Mouse (Mus musculus): ENCODE data around the gene Dnah6. TPM values are rescaled to one million over a fixed set of nuclear protein-coding genes. Genes with fewer than 3 reads are reported as not detected.

Dnah6 gene
- polyA plus RNA-seq (2015; fragmentation: Nextera tagmentation; extraction: Ambion mirVana), result 0.03 and 0.08 TPM in 2 replicates

DNA sequence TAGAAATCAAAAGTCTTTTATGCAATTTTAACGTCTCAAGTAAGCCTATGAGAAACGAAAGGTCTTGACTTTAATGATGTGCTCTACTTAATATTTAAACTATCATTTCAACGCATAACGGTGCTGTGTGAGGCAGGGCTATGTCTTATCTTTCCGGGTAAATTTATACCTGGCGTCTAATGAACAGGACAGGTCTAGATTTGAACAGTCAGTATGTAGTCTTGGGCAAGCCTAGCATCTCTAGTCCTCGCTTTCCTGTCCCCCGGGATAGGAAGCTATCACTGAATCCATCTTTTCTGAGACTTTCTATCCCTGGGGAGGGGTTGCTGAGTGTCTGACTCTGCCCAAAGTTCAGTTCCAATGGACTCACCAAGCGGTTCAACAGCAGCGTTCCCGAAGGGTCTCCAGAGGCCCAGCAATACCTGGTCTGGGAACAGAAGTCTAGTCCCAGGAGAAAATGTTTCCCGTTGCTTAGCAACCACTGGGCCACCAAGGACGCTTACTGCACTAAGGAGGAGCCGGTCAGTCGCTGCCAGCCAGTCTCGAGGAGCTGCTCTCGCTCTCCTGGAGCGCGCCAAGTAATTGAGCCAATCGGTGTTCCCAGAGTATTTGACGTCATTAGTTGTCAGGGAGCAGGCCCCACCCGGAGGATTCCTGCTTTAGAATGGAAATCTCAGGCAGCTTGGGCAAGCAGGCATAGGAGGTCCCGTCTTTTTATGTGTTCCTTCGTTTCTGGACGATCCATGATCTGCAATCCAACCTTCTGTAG lies at the start of gene Dnah6:
TSS of gene Dnah6 (minus strand) at position 463 of the 769 bp plus-strand sequence.
- Histone ChIP-seq H3K9me3 (no peaks in the 10 kb centered on the region), H3K36me3 (no peaks in the 10 kb centered on the region), H3K27ac (peak within 1 kb of the TSS; percentile 76), H3K4me3 (replicated peaks) (peak within 1 kb of the TSS; percentile 33), H3K9ac (peak within 1 kb of the TSS; percentile 23; the same call in 1 of the 2 replicates), H3K4me2 (replicated peaks) (peak within 1 kb of the TSS; percentile 70), H3K27me3 (replicated peaks) (no peaks in the 10 kb centered on the region), H3K4me1 (replicated peaks) (0 out of 2 replicates have a peak, but pooled peaks cover 3% of the 10 kb centered on the region)
- peak; percentile 99 for ATAC-seq
- WGBS, result 32% methylated on average over 25 of the region's 25 CpGs

GRCm38 (mm10) chr6:73269374-73269773 lies 47.9 kb upstream of the Dnah6 start:
- no peak overlapping the region for H3K9ac ChIP-seq
- 93% methylated on average over 3 of the region's 3 CpGs for WGBS
- H3K4me3 ChIP-seq (replicated peaks), result no peak overlapping the region
- H3K9me3 ChIP-seq, result no peaks in the 10 kb centered on the region
- no peak overlapping the region for H3K4me2 ChIP-seq (replicated peaks)
- no peaks in the 10 kb centered on the region for H3K27me3 ChIP-seq (replicated peaks)
- peaks cover 46% of the 10 kb centered on the region for H3K36me3 ChIP-seq
- no peaks in the 10 kb centered on the region for H3K4me1 ChIP-seq (replicated peaks)
- no peak for ATAC-seq
- H3K27ac ChIP-seq, result no peak overlapping the region

- 90% methylated on average over 8 of the region's 8 CpGs for WGBS
- Histone ChIP-seq H3K9ac (no peak overlapping the region), H3K9me3 (no peaks in the 10 kb centered on the region), H3K27ac (no peak overlapping the region), H3K4me1 (replicated peaks) (no peaks in the 10 kb centered on the region), H3K36me3 (peaks cover 48% of the 10 kb centered on the region), H3K4me3 (replicated peaks) (no peak overlapping the region), H3K4me2 (replicated peaks) (no peak overlapping the region), H3K27me3 (replicated peaks) (no peaks in the 10 kb centered on the region)
- peak; percentile 21; the same call in 1 of the 2 replicates for ATAC-seq
Observed at GRCm38 (mm10) chr6:73267738-73268311, 46.4 kb upstream of the Dnah6 start.

GRCm38 (mm10) chr6:73264801-73265200 lies 43.4 kb upstream of the Dnah6 start:
- H3K27ac ChIP-seq, result no peak overlapping the region
- H3K4me1 ChIP-seq (replicated peaks), result no peaks in the 10 kb centered on the region
- H3K9ac ChIP-seq, result no peak overlapping the region
- H3K4me2 ChIP-seq (replicated peaks), result no peak overlapping the region
- H3K27me3 ChIP-seq (replicated peaks), result no peaks in the 10 kb centered on the region
- ATAC-seq, result no peak
- WGBS, result 74% methylated on average over 2 of the region's 2 CpGs
- H3K4me3 ChIP-seq (replicated peaks), result no peak overlapping the region
- peaks cover 38% of the 10 kb centered on the region for H3K36me3 ChIP-seq
- no peaks in the 10 kb centered on the region for H3K9me3 ChIP-seq

DNA sequence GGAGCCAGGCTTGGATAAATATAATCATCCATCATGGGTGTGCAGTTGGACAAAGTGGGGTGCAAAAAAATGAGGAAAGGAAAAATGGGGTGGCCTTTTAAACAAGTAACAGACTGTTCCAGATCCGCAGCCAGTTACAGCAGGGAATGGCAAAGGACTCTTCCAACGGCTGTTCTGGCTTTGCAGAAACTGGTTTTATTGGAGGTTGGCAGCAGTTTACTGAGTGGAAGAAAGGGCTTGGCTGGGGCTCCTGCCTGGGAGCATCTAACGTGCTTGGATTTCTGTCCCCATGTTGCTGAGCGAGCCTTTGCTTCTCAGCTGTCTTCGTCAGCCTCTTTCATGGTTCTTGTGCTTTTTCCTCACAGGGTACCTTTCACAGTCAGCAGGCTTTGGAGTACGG lies 38.7 kb upstream of the Dnah6 start:
- peaks cover 25% of the 10 kb centered on the region for H3K36me3 ChIP-seq

GRCm38 (mm10) chr6:73257068-73257467 lies 35.6 kb upstream of the Dnah6 start:
- Histone ChIP-seq H3K4me2 (replicated peaks) (no peak overlapping the region), H3K4me1 (replicated peaks) (peaks cover 11% of the 10 kb centered on the region), H3K9me3 (no peaks in the 10 kb centered on the region), H3K36me3 (peaks cover 16% of the 10 kb centered on the region), H3K9ac (no peak overlapping the region), H3K4me3 (replicated peaks) (no peak overlapping the region), H3K27ac (no peak overlapping the region), H3K27me3 (replicated peaks) (no peaks in the 10 kb centered on the region)
- ATAC-seq, result no peak
- 92% methylated on average over 7 of the region's 7 CpGs for WGBS

More for the DNA sequence above, 38.7 kb upstream of the Dnah6 start:
- WGBS, result 87% methylated on average over 6 of the region's 6 CpGs
- no peak overlapping the region for H3K27ac ChIP-seq
- H3K4me1 ChIP-seq (replicated peaks), result no peaks in the 10 kb centered on the region
- H3K9me3 ChIP-seq, result no peaks in the 10 kb centered on the region
- no peak overlapping the region for H3K4me2 ChIP-seq (replicated peaks)
- H3K9ac ChIP-seq, result no peak overlapping the region
- ATAC-seq, result no peak
- H3K4me3 ChIP-seq (replicated peaks), result no peak overlapping the region
- no peaks in the 10 kb centered on the region for H3K27me3 ChIP-seq (replicated peaks)

GRCm38 (mm10) chr6:73254307-73255228 lies 33.1 kb upstream of the Dnah6 start:
- Histone ChIP-seq H3K27ac (no peak overlapping the region), H3K4me2 (replicated peaks) (no peak overlapping the region), H3K36me3 (no peaks in the 10 kb centered on the region; the same call in 1 of the 2 replicates), H3K9ac (no peak overlapping the region), H3K4me3 (replicated peaks) (no peak overlapping the region), H3K27me3 (replicated peaks) (no peaks in the 10 kb centered on the region), H3K9me3 (no peaks in the 10 kb centered on the region), H3K4me1 (replicated peaks) (peaks cover 15% of the 10 kb centered on the region)
- 69% methylated on average over 9 of the region's 9 CpGs for WGBS
- ATAC-seq, result no peak

DNA sequence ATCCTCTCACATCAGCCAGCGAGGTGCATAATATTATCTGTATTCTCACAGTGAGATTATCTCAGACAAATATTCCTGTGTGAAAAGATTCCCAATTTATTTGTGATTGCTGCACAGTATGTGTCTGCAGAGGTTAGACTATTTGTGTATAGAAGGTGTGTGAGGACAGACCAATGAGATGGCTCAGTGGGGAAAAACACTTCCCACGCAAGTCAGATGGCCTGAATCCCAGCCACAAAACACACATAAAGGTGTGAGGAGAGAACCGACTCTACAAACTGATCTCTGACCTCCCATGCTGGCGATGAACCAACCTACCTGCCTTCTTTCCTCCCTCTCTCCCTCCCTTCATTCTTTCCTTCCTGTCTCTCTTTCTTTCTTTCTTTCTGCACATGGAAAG lies 32.1 kb upstream of the Dnah6 start:
- H3K9me3 ChIP-seq, result no peaks in the 10 kb centered on the region
- 64% methylated on average over 4 of the region's 4 CpGs for whole genome bisulfite sequencing
- no peaks in the 10 kb centered on the region; the same call in 1 of the 2 replicates for H3K36me3 ChIP-seq
- ATAC-seq, result no peak
- no peak overlapping the region for H3K4me2 ChIP-seq (replicated peaks)
- no peak overlapping the region for H3K27ac ChIP-seq
- no peaks in the 10 kb centered on the region for H3K27me3 ChIP-seq (replicated peaks)
- H3K4me3 ChIP-seq (replicated peaks), result no peak overlapping the region
- peaks cover 15% of the 10 kb centered on the region for H3K4me1 ChIP-seq (replicated peaks)
- no peak overlapping the region for H3K9ac ChIP-seq

- no peaks in the 10 kb centered on the region for H3K9me3 ChIP-seq
- H3K4me1 ChIP-seq (replicated peaks), result peaks cover 15% of the 10 kb centered on the region
- no peak overlapping the region for H3K4me2 ChIP-seq (replicated peaks)
- no peaks in the 10 kb centered on the region for H3K27me3 ChIP-seq (replicated peaks)
- H3K36me3 ChIP-seq, result no peaks in the 10 kb centered on the region; the same call in 1 of the 2 replicates
- ATAC-seq, result no peak
- H3K4me3 ChIP-seq (replicated peaks), result no peak overlapping the region
- 76% methylated on average over 2 of the region's 2 CpGs for WGBS
- H3K9ac ChIP-seq, result no peak overlapping the region
- no peak overlapping the region for H3K27ac ChIP-seq
Observed at GRCm38 (mm10) chr6:73253006-73253405, 31.6 kb upstream of the Dnah6 start.

- Histone ChIP-seq H3K27me3 (replicated peaks) (no peaks in the 10 kb centered on the region), H3K4me1 (replicated peaks) (peaks cover 15% of the 10 kb centered on the region), H3K4me3 (replicated peaks) (no peak overlapping the region), H3K36me3 (no peaks in the 10 kb centered on the region; the same call in 1 of the 2 replicates), H3K9me3 (no peaks in the 10 kb centered on the region), H3K9ac (no peak overlapping the region), H3K4me2 (replicated peaks) (no peak overlapping the region), H3K27ac (no peak overlapping the region)
- ATAC-seq, result no peak
Observed at GRCm38 (mm10) chr6:73252396-73252795, 30.9 kb upstream of the Dnah6 start.

GRCm38 (mm10) chr6:73251336-73251735 lies 29.9 kb upstream of the Dnah6 start:
- ATAC-seq, result no peak
- no peak overlapping the region for H3K27ac ChIP-seq
- no peaks in the 10 kb centered on the region for H3K27me3 ChIP-seq (replicated peaks)
- H3K4me2 ChIP-seq (replicated peaks), result 0 out of 2 replicates have a peak overlapping the region, but pooled peaks have one; percentile 2
- H3K36me3 ChIP-seq, result no peaks in the 10 kb centered on the region
- H3K4me1 ChIP-seq (replicated peaks), result peaks cover 15% of the 10 kb centered on the region
- H3K9me3 ChIP-seq, result no peaks in the 10 kb centered on the region
- 69% methylated on average over 11 of the region's 11 CpGs for WGBS
- H3K9ac ChIP-seq, result no peak overlapping the region
- H3K4me3 ChIP-seq (replicated peaks), result no peak overlapping the region

GRCm38 (mm10) chr6:73249851-73250250 lies 28.4 kb upstream of the Dnah6 start:
- Histone ChIP-seq H3K4me1 (replicated peaks) (peaks cover 13% of the 10 kb centered on the region), H3K4me3 (replicated peaks) (no peak overlapping the region), H3K9me3 (no peaks in the 10 kb centered on the region), H3K27ac (no peak overlapping the region), H3K36me3 (no peaks in the 10 kb centered on the region), H3K4me2 (replicated peaks) (peak overlapping the region; percentile 67), H3K9ac (no peak overlapping the region), H3K27me3 (replicated peaks) (no peaks in the 10 kb centered on the region)
- ATAC-seq, result no peak
- WGBS, result 86% methylated on average over 4 of the region's 4 CpGs

Measured in intestine, embryonic 15.5 days (tissue).